Mouse (Mus musculus): Measurements from ENCODE around the gene Grb2. TPM values are rescaled to one million over a fixed set of nuclear protein-coding genes. Genes with fewer than 3 reads are reported as not detected.

Gene Grb2
- polyA plus RNA-seq, 1 experiment from 2014 or later, result 113 TPM

- ATAC-seq, result no peak; the same call in 1 of the 2 replicates
These were observed 836 bp downstream of the Grb2 start for GRCm38 (mm10) chr11:115707313-115708208.

GRCm38 (mm10) chr11:115706584-115706983 is 1.8 kb downstream of the Grb2 start:
- no peak for DNase-seq (ENCODE audit: low spot score)
- Histone ChIP-seq H3K9ac (ENCODE audit: low read length) (peak overlapping the region; percentile 98; the same call in 1 of the 2 replicates), H3K9me3 (replicated peaks; ENCODE audit: control insufficient read depth, low read length) (no peaks in the 10 kb centered on the region), H3K27ac (ENCODE audit: low read depth, low read length) (no peak overlapping the region), H3K4me3 (ENCODE audit: low read depth, low read length) (peak overlapping the region; percentile 99; the same call in 1 of the 2 replicates), H3K4me2 (ENCODE audit: low read length) (peak overlapping the region; percentile 88), H3K27me3 (replicated peaks; ENCODE audit: control insufficient read depth, insufficient read depth, low read length) (no peaks in the 10 kb centered on the region), H3K4me1 (ENCODE audit: control insufficient read depth, insufficient read depth, low read length) (peaks cover 16% of the 10 kb centered on the region), H3K36me3 (ENCODE audit: control insufficient read depth, insufficient read depth, low read length) (no peaks in the 10 kb centered on the region)
- 91% methylated on average over 10 of the region's 10 CpGs for WGBS
- ATAC-seq, result no peak

More at GRCm38 (mm10) chr11:115707313-115708208, 836 bp downstream of the Grb2 start:
- under 1% methylated on average over 39 of the region's 44 CpGs for WGBS
- Histone ChIP-seq H3K27ac (ENCODE audit: low read depth, low read length) (peak overlapping the region; percentile 92), H3K27me3 (replicated peaks; ENCODE audit: control insufficient read depth, insufficient read depth, low read length) (no peaks in the 10 kb centered on the region), H3K9ac (ENCODE audit: low read length) (peak overlapping the region; percentile 98), H3K4me1 (ENCODE audit: control insufficient read depth, insufficient read depth, low read length) (peaks cover 16% of the 10 kb centered on the region), H3K9me3 (replicated peaks; ENCODE audit: control insufficient read depth, low read length) (no peaks in the 10 kb centered on the region), H3K4me3 (ENCODE audit: low read depth, low read length) (peak overlapping the region; percentile 99), H3K36me3 (ENCODE audit: control insufficient read depth, insufficient read depth, low read length) (no peaks in the 10 kb centered on the region), H3K4me2 (ENCODE audit: low read length) (peak overlapping the region; percentile 88)
- DNase-seq (ENCODE audit: low spot score), result peak; percentile 44

- WGBS, result 92% methylated on average over 2 of the region's 2 CpGs
- Histone ChIP-seq H3K27me3 (replicated peaks; ENCODE audit: control insufficient read depth, insufficient read depth, low read length) (no peaks in the 10 kb centered on the region), H3K27ac (ENCODE audit: low read depth, low read length) (no peak overlapping the region)
These were observed 2.8 kb downstream of the Grb2 start for GRCm38 (mm10) chr11:115705561-115705960.

GRCm38 (mm10) chr11:115704648-115705047 is 3.7 kb downstream of the Grb2 start:
- Histone ChIP-seq H3K4me3 (ENCODE audit: low read depth, low read length) (no peak overlapping the region), H3K9me3 (replicated peaks; ENCODE audit: control insufficient read depth, low read length) (no peaks in the 10 kb centered on the region), H3K27me3 (replicated peaks; ENCODE audit: control insufficient read depth, insufficient read depth, low read length) (no peaks in the 10 kb centered on the region), H3K36me3 (ENCODE audit: control insufficient read depth, insufficient read depth, low read length) (no peaks in the 10 kb centered on the region), H3K9ac (ENCODE audit: low read length) (no peak overlapping the region), H3K4me1 (ENCODE audit: control insufficient read depth, insufficient read depth, low read length) (peaks cover 18% of the 10 kb centered on the region), H3K4me2 (ENCODE audit: low read length) (no peak overlapping the region), H3K27ac (ENCODE audit: low read depth, low read length) (no peak overlapping the region)
- no peak for DNase-seq (ENCODE audit: low spot score)
- ATAC-seq, result no peak
- 96% methylated on average over 10 of the region's 10 CpGs for WGBS

More at GRCm38 (mm10) chr11:115705561-115705960, 2.8 kb downstream of the Grb2 start:
- Histone ChIP-seq H3K9me3 (replicated peaks; ENCODE audit: control insufficient read depth, low read length) (no peaks in the 10 kb centered on the region), H3K9ac (ENCODE audit: low read length) (no peak overlapping the region), H3K36me3 (ENCODE audit: control insufficient read depth, insufficient read depth, low read length) (no peaks in the 10 kb centered on the region), H3K4me2 (ENCODE audit: low read length) (no peak overlapping the region), H3K4me1 (ENCODE audit: control insufficient read depth, insufficient read depth, low read length) (peaks cover 16% of the 10 kb centered on the region), H3K4me3 (ENCODE audit: low read depth, low read length) (no peak overlapping the region)
- no peak for DNase-seq (ENCODE audit: low spot score)
- ATAC-seq, result no peak

- peaks cover 16% of the 10 kb centered on the region for H3K4me1 ChIP-seq (ENCODE audit: control insufficient read depth, insufficient read depth, low read length)
- H3K9ac ChIP-seq (ENCODE audit: low read length), result no peak overlapping the region
- no peaks in the 10 kb centered on the region for H3K36me3 ChIP-seq (ENCODE audit: control insufficient read depth, insufficient read depth, low read length)
- no peaks in the 10 kb centered on the region for H3K27me3 ChIP-seq (replicated peaks; ENCODE audit: control insufficient read depth, insufficient read depth, low read length)
- no peak overlapping the region for H3K4me3 ChIP-seq (ENCODE audit: low read depth, low read length)
- H3K4me2 ChIP-seq (ENCODE audit: low read length), result no peak overlapping the region
- DNase-seq (ENCODE audit: low spot score) (no peak), ATAC-seq (no peak)
- H3K27ac ChIP-seq (ENCODE audit: low read depth, low read length), result no peak overlapping the region
- WGBS, result 87% methylated on average over 2 of the region's 2 CpGs
- H3K9me3 ChIP-seq (replicated peaks; ENCODE audit: control insufficient read depth, low read length), result no peaks in the 10 kb centered on the region
These were observed 4.9 kb downstream of the Grb2 start for GRCm38 (mm10) chr11:115703466-115703865.

GRCm38 (mm10) chr11:115698986-115699728 is 9.2 kb downstream of the Grb2 start:
- Histone ChIP-seq H3K4me2 (ENCODE audit: low read length) (peak overlapping the region; percentile 90), H3K27ac (ENCODE audit: low read depth, low read length) (peak overlapping the region; percentile 93), H3K36me3 (ENCODE audit: control insufficient read depth, insufficient read depth, low read length) (peaks cover 15% of the 10 kb centered on the region), H3K4me3 (ENCODE audit: low read depth, low read length) (peak overlapping the region; percentile 50), H3K9me3 (replicated peaks; ENCODE audit: control insufficient read depth, low read length) (no peaks in the 10 kb centered on the region), H3K27me3 (replicated peaks; ENCODE audit: control insufficient read depth, insufficient read depth, low read length) (no peaks in the 10 kb centered on the region), H3K9ac (ENCODE audit: low read length) (peak overlapping the region; percentile 65), H3K4me1 (ENCODE audit: control insufficient read depth, insufficient read depth, low read length) (peaks cover 17% of the 10 kb centered on the region)
- DNase-seq (ENCODE audit: low spot score), result peak; percentile 98
- WGBS, result 3% methylated on average over 17 of the region's 17 CpGs
- peak; percentile 99 for ATAC-seq

- peaks cover 15% of the 10 kb centered on the region for H3K36me3 ChIP-seq (ENCODE audit: control insufficient read depth, insufficient read depth, low read length)
- DNase-seq (ENCODE audit: low spot score), result no peak
- no peak for ATAC-seq
- WGBS, result 92% methylated on average over 3 of the region's 3 CpGs
- no peak overlapping the region for H3K4me3 ChIP-seq (ENCODE audit: low read depth, low read length)
- H3K27ac ChIP-seq (ENCODE audit: low read depth, low read length), result no peak overlapping the region
- no peaks in the 10 kb centered on the region for H3K9me3 ChIP-seq (replicated peaks; ENCODE audit: control insufficient read depth, low read length)
- no peak overlapping the region; the same call in 1 of the 2 replicates for H3K9ac ChIP-seq (ENCODE audit: low read length)
- peak overlapping the region; percentile 90 for H3K4me2 ChIP-seq (ENCODE audit: low read length)
- no peaks in the 10 kb centered on the region for H3K27me3 ChIP-seq (replicated peaks; ENCODE audit: control insufficient read depth, insufficient read depth, low read length)
- peaks cover 17% of the 10 kb centered on the region for H3K4me1 ChIP-seq (ENCODE audit: control insufficient read depth, insufficient read depth, low read length)
These were observed 10.7 kb downstream of the Grb2 start for GRCm38 (mm10) chr11:115697722-115698121.

- DNase-seq (ENCODE audit: low spot score) (no peak), ATAC-seq (no peak)
- Histone ChIP-seq H3K4me2 (ENCODE audit: low read length) (no peak overlapping the region), H3K36me3 (ENCODE audit: control insufficient read depth, insufficient read depth, low read length) (peaks cover 15% of the 10 kb centered on the region), H3K4me3 (ENCODE audit: low read depth, low read length) (no peak overlapping the region), H3K27me3 (replicated peaks; ENCODE audit: control insufficient read depth, insufficient read depth, low read length) (no peaks in the 10 kb centered on the region), H3K4me1 (ENCODE audit: control insufficient read depth, insufficient read depth, low read length) (peaks cover 17% of the 10 kb centered on the region), H3K27ac (ENCODE audit: low read depth, low read length) (no peak overlapping the region), H3K9ac (ENCODE audit: low read length) (no peak overlapping the region), H3K9me3 (replicated peaks; ENCODE audit: control insufficient read depth, low read length) (no peaks in the 10 kb centered on the region)
- WGBS, result 87% methylated on average over 2 of the region's 2 CpGs
These were observed 11.3 kb downstream of the Grb2 start for GRCm38 (mm10) chr11:115697091-115697490.

Data from forebrain, embryonic 14.5 days (tissue).